Mouse (Mus musculus) heart, adult 9 months (tissue): ENCODE data around the gene Ldb2.

Experiments used
- DNase-seq, 2 experiments: peaks; one replicate each; pipeline ENCODE4 v3.0.0; 2022; ENCODE audit warnings: low spot score in 2 of 2

Ldb2 gene

DNA sequence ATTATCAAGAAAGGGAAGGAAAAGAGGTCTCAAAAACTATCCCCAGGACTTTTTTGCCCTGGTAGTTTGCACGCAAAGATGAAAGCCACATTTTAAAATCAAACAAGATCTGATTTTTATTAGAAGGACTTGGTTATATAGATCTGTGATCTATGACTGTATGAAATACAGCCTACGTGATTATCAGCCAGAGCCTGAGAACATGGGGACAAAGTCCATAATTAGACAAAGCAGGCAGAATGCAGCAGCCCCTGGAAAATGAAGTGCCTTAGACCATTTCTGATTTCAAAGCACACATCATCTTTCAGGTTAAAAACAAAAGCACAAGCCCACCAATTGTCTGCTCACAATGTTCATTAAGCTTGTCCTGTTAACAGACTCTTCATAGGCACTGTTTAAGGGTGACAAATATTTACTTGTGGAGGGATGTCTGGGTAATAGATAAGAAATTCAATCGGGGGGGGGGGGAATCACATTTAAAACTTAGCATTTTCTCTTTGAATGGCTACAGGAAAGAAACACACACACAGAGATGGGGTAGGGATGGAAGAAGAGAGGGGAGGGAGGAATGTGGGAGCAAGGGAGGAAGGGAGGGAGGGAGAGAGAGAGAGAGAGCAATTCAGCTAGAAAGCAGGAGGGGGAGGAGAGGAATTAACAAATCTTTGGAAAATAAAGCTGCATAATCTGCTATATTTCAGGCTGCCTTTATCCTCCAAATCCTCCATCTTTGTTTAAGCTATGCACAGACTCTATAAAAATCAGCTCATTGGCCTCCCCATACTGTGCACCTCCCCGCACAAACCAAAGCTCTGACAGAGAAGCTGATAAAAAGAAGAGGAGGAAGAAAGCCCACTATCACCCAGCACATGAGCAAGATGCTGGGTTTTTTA is 153.3 kb downstream of the Ldb2 start:
- DNase-seq: no peak

DNA sequence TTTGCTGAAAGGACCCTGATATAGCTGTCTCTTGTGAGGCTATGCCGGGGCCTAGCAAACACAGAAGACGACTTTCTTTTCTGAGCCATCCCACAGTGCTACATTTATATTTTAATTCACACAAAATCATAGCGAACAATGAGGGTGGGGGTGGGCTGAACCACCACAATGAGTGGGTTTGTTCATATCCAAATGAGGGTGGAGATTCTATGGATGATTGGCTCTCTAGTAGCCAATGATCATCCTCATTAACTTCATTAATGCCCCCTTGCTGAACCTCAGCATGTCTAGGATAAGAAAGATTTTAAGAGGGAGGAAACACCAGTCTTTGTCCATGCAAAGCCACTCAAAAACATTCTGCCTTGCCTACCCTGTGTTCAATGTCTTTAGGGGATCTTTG is 156.4 kb downstream of the Ldb2 start:
- DNase-seq: no peak

DNA sequence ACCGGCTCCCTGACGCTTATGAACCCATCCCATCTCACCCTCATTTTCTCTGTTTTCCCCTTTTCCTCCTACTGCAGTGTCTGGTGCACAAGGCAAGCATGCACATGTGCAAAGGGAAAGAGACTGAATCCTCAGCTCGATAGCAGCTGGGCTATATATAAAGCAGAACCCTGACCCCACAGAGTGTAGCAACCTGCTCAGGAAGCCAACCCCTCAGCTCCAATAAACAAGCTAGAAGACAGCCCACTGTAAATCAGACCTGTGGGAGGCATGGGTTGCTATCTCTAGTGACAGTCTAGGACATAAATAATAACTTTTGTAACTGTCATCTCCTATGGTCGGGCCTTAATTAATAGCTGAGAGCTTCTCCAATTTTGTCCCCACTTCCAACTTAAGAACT is 158.4 kb downstream of the Ldb2 start:
- no peak for DNase-seq

DNA sequence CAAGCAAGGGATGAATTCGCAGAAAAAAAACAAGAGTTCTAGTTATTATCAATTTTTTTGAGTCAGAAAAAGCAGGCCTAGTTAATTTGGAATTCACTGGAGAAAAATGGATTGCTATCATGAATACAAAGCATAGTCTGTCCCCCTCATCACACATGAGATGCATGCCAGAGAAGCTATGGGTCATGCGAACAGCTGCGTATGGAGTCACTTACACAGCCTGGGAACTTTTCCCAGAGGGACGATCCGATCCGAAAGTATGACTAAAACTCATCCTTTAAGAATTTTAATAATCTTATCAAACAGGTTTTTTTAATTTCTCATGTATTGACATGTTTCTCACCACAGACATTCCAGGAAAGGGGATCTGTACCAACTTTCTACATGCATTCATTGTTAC is 163.9 kb downstream of the Ldb2 start:
- peak in 1 of 2 experiments; percentile 8 for DNase-seq

DNA sequence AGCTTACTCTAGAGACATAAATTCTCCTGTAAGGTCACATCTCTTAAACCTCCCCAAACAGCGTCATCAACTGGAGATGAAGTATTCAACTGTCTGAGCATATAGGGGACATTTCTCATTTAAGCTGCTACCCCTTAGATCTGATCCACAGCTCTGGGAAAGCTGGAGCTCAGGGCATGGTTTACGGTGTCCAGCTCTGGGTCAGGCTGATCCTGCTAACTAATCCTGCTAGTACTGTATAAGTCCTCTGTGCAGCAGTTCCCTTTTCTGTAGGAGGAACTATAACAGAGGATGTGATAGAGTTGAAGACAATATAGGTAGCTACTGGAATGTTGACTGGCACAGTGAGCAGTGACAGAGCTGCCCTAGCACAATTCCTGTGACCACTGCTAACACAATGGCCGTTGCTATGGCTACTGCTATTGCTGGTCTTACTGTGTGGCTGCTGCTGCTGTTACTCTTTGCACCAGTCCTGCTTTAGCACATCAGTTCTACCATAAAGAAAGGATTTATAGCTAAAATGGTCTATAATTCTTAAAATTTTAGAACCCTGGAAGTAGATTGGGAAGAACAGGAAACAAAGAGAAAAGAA is 170.3 kb downstream of the Ldb2 start:
- DNase-seq: no peak

DNA sequence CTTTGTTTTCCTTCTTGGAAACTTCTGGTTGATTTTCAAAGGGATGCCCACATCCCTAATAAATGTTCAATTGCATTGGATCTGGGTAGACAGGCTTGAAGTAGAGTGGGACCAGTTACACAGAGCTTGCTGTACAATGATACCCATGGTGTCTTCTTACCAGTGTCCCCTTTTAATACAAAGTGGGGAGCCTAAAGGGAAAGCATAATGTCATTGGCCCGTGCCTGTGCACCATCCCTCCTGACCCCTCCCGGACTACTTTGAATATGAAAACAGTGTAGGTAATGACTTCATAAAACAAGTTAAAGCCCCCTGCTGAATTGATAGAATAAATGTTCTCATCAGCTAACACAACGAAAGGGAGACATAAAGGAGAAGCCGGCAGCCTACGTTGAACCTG is 172.0 kb downstream of the Ldb2 start:
- DNase-seq: no peak

DNA sequence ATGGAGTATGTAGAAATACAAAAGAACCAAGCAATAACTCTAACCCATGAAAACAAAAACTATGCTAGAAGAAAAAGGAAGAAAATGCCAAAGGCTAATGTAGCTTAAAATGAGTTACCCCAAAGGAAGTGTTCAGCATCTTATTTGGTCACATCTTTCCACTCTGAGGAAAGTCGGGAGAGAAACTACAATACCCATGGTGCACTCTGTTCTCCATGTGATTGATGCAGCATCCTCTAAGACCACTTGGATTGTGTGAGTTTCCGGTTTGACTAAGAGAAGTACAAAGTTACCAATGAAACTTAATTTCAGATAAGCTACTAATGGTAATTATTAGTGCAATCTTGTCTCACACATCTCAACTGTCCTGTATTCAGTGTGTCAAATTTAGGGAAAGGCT is 172.6 kb downstream of the Ldb2 start:
- no peak for DNase-seq

DNA sequence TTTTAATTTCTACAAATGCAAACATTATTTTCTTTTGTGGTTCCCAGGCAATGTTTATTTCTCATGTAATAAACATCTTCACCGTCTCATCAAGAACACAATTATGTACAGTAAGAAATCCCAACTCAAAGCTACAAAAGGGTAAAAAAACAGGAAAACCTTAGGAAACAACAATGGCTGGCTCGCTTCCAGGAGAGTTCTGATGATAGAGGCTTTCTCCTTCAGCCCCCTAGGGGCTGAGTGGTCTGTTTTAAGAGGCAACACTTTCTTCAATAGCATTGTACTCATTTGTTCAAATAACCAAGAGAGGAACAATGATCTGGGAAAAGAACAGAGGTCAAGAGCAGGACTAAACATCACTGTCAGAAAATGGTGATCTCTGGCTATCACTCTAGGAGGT is 173.4 kb downstream of the Ldb2 start:
- DNase-seq: peak; percentile 30 to 36

DNA sequence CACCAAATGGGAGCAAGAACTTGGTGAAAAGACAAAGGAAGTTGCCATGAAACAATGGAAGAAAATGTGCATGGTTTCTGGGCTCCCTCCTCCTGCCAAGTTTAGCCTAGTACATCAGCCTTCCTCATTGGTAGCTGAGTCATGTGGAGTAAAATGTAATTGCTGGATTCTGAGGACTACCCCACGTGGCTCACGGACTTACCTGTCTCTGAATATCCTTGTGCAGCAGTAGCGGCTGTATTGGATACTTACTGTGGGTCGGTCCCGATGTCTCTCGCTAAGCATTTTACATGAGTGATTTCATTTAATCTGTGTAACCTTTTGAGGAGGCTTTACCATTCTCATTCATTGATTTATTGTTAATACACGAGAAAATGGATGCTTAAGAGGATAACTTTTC is 183.8 kb downstream of the Ldb2 start:
- no peak for DNase-seq

DNA sequence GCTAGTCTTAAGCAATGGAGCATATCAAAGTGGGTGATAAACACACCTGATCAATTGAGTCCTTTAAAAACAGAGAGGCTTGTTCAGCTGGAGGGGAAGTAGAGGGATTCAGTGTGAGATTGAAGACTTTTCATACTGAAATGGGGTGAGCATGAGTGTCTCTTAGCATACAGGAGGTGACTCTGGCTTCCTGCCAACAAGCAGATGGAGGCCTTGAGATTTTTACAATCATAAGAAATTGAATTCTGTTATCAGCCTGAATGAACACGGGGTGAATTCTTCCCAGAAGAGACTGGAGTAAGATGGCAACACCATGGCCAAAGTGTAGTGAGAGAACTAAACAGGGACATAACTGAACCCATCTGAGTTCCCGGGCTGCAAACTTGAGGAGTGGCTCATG is 190.6 kb downstream of the Ldb2 start:
- DNase-seq: no peak

DNA sequence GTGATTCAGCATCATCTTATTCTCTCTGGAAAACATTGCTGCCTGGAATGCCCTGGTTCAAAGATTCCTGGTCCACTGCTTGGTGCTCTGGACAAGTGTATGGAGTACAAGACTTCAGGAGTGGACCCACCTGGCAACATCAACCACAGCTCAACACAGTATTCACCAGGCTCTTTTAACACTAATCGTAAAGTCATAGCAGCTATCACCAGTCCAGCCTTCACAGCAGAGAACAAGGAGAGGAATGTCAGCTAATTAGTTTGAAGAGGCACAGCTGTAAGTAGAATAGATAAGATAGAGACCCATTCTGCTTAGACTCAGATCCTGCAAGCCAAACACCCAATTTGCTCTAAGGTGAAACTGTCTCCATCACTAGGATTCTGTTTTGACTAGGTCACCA is 198.1 kb downstream of the Ldb2 start:
- no peak for DNase-seq

DNA sequence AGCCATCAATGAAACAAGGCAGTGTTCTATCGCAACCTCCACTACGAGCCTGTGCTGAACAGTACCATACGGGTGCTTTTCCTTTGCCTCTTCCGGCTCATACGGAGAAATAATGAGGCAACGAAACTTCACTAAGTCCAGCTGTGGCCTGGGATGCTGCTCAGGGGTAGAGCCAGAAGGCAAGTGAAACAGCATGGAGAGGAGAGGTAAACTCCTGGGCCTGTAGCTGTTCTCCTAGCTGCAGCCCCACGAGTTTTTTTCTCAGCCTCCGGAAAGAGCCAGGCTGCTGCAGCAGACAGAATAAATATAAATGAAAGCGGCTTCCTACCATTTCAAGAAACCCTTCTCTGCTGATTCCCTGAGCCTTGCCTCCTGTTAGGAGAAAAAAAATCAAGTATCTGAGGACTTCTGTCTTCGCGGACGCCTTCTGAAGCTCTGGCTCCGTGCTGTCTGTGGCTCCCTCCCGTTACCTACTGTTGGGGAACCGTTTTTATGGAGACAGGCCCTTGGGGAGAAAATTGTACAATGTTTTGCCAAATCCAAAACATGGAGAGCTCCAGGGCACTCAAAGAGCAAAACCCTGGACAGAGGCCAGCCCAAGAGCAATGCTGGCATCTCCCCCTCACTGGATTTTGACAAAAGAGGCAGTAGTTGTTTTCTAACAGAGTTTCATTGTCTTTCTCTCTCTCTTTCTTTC is 205.8 kb downstream of the Ldb2 start:
- DNase-seq: no peak

DNA sequence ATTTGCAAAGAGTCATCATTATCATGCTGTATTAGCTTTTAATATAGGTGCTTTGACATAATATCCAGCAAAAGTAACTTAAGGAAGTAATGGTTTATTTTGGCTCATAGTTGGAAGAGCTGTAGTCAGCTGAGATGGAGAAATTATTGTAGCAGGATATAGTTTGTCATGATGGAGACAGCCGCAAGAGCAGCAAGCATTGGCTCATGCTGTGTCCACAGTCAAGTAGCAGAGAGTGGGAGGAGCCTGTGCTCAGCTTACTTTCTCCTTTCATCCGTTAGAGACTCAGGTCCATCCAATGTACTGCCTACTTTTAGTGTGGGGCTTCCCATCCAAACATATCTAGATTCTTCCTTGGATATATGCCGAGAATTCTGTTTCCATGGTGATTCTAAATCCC is 208.7 kb downstream of the Ldb2 start:
- no peak for DNase-seq

DNA sequence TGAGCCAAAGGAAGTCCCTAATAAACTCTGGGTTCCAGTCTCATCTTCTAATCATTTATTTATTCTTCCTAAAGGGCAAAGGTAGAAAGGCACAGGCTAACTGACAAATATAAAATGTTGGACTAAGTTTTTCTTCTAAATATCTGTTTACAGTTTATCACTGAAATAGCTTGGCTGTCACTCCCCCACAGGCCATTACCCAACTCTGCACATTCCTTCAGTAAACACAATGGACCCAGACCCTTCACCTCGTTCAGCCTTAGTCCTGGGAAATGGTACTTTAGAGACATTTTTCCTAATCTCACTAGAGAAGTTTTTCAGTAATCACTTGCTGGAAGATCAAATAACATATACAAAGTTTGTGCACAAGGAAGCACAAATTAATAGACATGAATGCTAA is 210.2 kb downstream of the Ldb2 start:
- DNase-seq: no peak

DNA sequence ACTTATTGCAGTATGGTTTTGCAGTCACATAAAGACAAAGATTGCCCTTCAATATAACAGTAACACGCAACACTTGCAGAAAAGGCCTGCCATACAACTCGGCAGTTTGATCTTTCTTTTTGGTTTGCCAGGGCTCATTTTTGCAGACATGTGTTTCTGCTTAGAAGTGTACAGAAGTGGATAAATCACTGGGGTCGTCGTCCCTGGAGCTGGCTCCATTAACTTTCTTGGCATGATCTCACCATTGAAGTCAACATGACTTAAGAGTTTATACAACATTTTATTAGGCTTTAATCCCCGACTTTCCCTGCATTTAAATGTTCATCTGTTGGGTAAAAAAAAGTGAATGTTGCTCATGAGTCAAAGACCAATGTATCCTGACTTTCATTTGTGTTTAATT is 212.9 kb downstream of the Ldb2 start:
- no peak for DNase-seq

DNA sequence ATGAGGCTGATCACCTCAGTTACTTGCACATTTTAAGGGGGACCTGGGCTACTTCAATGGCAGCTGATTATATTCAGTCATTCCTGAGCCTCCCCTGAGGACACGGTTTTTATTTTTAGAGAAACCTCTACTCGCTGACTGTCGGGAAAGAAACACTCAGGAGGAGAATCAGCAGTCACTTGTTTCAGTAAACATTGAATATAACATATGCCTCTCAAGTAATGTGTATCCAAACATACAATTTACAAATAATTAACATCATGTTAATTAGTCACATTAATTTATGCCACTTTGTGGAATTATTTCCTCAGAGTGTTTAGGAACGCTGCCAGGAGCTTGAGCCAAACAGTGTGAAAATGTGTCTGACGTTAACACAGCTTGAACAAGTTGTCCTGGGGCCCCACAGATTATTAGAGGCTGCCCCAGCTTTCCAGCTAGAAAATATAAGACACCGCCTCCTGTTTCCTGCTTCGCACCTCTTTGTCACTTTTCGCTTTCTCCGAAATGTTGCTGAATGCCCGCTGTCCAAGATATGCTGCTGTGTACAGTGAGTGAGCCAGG is 219.5 kb downstream of the Ldb2 start:
- no peak for DNase-seq

DNA sequence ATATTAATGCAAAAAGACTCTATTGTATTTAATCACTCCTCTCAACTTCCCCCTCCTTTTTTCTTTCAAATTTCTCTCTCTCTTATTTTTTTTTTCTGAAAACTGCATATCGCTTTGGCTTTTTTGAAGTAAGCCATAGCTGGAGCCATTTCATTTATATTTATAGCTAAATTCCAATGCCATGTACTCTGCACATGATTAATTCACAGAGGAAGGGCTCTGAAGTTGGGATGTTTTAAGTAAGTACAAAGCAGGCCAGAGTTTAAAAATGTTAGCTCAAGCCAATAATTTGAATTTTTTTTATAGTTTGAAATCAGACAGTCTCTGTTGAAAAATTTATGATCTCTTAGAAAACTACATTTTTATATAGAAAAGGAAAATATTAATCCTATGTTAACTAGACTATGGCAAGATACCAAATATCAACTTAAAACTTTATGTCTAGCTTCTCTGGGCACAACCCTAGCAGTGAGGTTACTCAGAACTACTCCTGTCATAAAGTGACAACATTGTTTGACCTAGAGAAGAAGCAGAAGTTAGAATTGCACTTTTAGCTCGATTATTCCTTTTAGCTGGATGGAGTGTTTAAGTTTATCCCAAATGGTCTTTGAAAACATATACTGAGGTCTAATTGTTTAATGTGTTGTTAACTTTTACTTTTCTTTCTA is 222.7 kb downstream of the Ldb2 start:
- no peak for DNase-seq

DNA sequence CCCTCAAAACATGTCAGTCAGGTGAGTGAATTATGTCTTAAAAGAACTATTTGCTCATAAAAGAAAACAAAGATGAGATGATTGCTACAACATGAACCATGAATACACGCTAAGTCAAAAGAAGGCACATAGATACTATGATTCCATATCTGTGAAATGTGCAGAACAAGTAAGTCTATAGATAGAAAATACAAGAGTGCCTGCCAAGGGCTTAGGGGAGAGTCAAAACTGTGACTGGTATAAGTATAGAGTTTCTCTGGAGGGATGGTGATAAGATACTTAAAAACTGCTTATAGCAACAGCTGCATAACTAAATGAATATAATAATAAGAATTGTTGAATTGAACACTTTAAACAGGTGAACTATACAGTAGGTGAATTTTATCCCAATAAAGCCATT is 224.8 kb downstream of the Ldb2 start:
- no peak for DNase-seq

DNA sequence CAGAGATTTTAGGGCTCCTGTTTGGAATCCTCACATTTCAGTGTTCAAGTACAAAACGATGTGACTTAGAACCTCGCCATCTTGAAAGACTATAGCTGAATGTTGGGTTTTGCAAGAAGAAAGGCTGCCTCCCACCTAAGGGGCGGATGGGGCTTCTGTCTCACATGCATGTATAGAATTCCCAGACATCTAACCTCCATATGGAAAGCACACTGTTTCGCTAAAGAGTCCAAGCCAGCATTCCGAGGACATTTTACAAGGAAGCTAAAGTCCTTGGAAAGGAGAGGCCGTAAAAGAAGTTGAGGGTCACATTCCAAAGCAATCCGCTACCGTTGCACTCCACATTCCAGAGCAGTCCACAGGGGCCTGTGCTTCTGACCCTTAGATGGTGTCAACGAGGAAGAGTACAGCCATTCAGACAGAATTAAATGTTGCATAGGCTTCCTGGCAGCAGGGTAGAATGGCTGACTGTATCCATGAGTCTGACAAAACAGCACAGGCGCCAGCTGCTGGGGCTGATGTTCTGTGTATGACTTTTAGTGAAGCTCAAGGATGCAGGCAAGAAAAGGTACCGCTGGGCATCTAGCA is 245.6 kb downstream of the Ldb2 start:
- peak; percentile 1 to 3 for DNase-seq

DNA sequence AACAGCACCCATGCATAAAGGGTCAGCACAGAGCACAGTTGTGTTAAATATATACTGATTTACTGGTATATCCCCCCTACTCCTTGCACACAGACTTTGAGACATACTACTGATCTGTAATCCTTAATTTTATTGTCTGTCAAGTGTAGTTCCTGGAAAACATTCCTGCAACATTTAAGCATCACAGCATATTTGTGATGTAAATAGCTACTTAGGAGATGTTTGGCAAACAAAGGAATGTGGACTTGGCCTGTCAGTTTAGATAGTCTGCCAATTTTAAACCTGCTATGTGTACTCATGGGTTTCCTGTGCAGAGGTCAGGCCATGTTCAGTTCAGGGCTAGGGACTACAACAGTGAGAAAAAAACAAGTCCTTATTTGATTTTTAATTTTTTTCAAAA is 246.3 kb downstream of the Ldb2 start:
- peak in 1 of 2 experiments; percentile 15 for DNase-seq

DNA sequence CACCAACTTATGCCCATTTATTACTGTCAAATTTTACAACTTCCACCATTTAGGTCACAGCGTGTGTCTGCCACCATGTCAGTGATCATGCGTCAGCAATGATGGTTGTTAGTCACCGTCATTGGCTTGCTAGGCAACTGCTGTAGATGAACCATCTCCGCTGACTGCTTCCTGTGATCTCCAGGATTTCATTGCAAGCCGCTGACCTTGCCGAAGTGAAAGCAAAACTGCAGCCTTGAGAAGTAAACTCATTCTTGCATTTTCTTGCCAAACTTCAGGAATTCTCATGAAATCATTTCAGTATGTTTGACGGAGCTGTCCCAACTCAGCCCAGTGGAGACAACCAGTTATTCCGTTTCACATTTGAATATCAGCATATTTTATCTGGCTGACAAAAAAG is 247.4 kb downstream of the Ldb2 start:
- peak; percentile 9 to 16 for DNase-seq

DNA sequence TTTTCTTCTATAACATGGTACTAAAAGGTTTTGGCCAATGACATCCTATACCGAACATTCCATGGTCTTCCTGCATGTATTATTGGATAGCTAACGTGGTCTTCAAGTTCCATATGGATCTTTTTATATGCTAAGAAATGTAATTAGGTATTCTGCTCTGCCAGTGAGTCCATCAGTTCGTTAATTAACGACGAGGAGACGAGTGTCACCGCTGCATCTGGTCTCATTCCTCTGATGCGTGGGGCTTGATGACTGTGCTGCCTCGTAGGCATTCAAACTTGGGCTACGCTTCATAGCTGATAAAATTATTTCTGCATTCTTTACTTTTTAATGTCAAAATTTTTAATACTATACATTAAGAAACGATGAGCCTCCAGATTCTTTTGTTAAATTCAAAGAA is 251.0 kb downstream of the Ldb2 start:
- no peak for DNase-seq
